Mouse (Mus musculus): ENCODE measurements around the gene Abcc6.

Abcc6 gene

DNA sequence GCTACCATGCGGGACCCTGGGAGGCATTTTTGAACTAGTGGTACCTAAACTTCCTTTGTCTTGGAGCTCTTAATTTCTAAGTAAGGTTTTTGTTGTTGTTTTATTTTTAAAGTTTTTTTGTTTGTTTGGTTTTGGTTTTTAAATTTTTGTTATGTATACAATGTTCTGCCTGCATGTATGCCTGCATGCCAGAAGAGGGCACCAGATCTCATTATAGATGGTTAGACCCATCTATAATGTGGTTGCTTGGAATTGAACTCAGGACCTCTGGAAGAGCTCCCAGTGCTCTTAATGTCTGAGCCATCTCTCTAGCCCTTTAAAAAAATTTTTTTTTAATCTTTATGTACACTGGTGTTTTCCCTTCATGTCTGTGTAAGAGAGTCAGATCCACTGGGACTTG lies 100.4 kb downstream of the Abcc6 start:
- DNase-seq (ENCODE audit: low spot score) = no peak

DNA sequence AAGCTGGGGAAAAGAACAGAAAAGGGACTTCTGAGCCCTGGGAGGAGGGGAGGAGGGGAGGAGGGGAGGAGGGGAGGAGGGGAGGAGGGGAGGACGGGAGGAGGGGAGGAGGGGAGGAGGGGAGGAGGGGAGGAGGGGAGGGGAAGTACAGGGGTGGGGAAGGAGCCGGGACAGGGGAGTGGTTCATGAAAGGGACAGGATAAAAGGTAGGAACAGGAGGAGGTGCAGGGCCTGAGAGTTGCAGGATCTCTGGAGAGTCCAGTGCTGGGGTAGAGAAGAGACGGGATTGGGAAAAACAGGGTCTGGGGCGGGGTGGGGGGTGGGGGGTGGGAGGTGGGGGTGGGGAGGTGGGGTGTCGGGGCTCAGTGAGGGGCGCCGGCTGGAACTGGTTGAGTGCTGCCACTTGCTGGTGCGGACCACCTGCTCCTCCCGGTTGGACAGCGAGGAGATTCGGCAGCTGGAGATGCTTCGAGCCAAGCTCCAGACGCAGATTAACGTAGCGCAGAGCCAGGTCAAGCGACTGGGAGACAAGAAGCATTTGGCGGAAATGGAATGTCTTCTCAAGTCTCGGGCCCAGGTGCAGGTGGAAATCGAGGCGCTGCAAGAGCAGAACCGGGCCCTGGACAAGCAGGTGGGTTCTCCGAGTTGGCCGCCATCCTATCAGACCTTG lies 101.3 kb downstream of the Abcc6 start:
- no peak for DNase-seq (ENCODE audit: low spot score)

DNA sequence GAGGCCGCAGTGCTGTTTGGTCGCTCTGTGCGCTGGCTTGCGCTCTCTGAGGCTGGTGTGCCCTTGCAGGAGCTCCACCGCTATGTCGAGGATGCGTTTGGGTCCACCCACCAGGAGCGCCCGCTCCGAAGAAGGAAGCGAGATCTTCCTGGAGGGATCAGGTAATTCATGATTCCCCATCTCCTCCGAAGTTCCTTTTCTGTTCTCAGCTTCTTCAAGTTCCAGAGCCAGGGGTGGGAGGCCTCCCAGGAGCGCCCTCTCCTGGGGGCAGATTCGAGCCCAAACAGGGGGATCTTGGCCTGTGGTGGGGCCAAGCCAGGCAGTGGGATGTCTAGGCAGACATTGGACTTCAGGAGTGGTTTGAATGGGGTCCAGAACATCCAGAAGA lies 105.7 kb downstream of the Abcc6 start:
- no peak for DNase-seq (ENCODE audit: low spot score)

DNA sequence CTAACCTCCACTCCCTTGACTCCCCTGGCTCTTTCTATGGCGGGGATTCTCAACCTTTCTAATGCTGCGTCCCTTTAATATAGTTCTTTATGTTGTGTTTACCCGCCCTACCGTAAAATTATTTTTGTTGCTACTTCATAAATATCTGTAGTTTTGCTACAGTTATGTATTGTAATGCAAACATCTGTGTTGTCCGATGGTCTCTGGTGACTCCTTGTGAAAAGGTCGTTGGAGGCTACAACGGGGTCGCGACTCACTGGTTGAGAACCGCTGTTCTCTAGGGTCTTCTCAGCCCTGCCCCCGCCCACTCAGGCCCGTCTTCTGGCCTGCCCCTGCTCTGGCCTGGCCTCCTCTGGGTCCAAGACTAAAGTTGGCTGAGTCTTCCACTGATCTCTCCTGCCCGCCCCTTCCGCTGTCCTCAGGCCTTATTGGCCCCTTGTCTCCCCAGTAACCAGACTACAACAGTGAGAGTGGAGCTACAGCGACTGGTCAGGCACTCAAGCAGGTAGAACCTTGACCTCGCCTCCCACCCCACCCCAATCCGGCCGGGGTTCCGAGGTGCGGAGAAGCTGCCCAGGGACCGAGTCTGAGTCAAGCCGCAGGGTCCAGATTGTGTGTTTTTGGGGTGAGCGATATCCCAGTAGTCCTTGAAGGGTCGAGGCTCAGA lies 106.2 kb downstream of the Abcc6 start, which contains the start of gene Ccdc114:
Gene Ccdc114, plus strand, starts transcription at position 311 of the 667 bp plus-strand sequence.
- DNase-seq (ENCODE audit: low spot score) = peak; percentile 75

DNA sequence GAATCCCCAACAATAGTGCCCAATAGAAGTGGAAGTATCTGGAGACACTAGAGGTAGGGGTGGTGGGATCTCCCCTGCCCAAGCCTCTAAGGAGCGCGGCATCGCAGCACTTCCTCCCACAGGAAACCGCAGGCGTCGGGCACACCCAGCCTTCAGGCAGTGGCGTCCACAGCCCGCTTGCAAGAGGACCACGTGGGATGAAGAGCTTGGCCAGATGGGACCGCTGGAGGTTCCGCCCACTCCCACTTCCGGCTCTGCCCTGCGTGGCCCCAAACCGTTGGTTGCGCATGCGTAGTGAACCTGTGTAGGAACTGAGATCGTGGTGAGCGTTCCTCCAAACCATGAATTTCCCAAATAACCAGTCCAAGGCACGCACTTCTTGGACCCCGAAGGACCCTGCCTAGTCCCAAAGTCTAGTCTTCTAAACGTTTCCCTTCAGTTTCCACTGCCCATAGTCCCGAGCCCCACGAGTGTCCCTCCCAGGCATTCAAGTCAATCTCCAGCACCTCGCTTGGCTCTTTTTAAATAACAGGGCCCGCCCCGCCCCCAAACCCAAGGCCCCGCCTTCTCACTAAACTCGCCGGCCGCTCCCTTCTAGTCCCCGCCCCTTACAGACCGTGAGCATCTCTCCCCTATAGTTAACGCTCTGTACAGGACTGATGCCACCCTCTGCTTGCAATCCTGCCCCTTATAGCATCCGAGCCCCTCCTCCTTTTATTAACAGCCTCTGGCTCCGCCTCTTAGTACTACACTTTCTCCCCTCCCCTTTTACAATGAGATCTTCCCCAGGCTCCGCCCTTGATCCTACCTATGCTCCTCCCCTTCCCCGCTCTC lies 107.0 kb downstream of the Abcc6 start:
- peak; percentile 96 for DNase-seq (ENCODE audit: low spot score)

DNA sequence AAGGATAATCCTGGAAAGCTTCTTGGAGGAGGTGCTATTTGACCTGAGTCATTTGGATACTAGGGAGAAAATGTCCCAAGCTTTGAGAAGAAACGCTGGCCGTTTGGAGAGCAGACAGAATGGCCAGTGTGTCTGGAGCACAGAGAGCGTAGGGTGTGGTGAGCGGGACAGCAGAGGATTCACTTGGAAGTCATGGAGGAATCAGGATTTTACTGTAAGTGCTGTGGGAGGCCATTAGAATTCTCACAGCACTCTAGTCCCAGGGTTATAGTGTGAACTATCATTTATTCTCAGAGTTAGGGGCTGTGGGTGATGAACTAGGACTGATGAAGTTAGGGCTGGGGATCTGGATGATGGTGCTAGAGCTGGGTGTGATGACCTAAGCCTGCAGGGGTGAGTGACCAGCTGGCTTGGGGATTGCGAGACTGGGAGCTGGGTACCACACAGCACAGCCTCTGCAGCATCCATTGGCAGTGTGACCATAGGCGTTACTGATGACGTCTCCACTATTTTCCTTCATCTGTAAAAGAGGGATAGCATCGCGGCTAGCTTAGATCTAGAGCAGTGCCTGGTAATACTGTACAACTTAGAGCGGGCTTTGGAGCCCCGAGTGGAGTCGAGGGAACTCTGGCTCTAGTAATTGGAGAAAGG lies 108.0 kb downstream of the Abcc6 start:
- DNase-seq (ENCODE audit: low spot score) = no peak

DNA sequence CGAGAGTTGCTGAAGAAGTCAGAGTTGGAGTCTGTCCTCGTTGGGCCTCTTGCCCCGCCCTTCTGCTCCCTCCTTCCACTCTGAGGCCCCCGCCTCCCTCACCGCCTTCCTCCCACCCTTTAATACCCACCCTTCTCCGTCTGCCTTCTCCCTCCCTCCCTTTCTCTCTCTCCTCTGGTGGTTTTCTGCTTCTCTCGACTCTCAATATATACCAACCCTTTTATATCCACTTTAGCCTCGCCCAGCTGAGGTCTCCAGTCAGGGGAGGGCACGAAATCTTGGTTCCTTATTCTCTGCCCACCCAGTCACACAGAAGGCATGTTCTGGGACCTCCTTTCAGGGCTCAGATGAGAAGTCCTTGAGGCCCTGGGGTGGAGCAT lies 108.9 kb downstream of the Abcc6 start, which contains the start of gene Emp3:
Gene Emp3, minus strand, starts transcription at position 163 of the 380 bp plus-strand sequence.
- DNase-seq (ENCODE audit: low spot score) = peak; percentile 72

DNA sequence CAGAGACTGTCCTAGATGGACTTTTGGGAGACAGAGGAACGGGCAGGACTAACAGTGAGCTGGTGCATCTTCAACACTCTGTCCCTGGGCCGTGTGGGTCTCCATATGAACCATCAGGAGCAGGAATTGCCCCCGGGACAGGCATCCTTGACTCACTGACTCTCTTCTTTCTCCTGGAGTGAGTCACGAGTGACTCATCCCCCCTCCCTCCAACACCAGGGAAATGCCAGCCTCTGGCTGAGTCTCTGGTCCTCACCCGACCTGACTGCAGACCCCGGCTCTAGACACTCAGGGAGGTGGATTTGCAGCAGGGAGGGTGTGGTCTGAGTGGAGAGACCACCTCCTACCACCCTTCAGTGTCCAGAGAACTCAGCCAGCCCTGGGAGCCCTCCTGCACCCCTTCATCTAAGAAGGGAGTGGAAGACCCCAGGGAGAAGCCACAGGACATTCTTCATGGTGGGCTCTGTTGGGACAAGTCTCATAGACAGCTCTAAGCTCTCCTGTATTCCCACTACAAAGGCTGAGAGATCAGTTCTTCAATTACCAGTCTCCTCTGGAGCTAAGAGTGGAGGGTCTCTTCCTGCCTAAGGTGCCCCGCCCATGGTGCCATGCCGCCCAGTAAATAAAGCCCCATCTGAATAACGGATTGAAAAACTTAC lies 109.4 kb downstream of the Abcc6 start:
- peak; percentile 69 for DNase-seq (ENCODE audit: low spot score)

DNA sequence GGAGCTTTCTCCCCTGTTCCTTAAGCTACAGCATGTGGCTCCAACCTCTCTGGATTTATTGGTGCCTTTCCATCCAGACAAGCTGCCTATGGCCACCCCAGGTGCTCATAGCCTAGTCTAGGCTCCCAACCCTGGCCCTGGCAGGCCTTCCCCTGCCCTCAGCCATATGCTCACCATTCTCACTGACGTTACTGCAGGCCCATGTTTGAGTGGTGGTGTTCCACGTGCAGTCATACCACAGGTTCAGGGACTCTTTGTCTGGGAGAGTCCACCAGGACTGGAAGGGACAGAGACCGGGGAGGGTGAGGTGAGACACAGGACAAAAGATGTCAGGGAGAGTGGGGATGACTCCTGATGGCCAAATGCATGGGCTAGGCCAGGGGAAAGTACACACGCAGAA lies 110.3 kb downstream of the Abcc6 start:
- DNase-seq (ENCODE audit: low spot score) = no peak

DNA sequence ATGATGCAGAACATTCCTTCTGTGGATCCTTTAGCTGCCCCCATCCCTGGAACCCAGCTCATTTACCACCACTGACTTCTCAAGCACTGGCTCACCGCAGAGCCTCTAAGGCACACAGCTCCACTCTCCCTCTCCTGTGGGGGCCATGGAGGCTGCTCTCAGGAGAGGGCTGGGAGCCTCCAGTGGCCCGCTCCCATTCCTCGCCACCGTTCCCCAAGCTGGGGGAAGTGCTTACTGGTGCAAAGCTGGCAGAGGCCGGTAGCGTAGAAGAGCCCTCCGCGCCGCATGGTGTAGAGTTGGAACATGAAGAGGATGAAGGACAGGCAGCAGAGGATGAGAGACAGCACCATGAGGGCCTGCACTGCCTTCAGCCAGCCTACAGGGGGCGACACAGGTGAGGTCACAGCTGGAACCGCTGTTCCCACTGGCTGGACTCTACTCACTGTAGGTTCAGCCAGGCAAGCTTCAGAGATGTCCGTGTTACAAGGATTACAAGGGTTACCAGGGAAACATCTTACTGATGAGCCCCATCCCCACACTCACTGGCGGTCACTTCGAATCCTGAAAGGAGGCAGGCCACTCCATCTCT lies 110.9 kb downstream of the Abcc6 start:
- DNase-seq (ENCODE audit: low spot score) = no peak

DNA sequence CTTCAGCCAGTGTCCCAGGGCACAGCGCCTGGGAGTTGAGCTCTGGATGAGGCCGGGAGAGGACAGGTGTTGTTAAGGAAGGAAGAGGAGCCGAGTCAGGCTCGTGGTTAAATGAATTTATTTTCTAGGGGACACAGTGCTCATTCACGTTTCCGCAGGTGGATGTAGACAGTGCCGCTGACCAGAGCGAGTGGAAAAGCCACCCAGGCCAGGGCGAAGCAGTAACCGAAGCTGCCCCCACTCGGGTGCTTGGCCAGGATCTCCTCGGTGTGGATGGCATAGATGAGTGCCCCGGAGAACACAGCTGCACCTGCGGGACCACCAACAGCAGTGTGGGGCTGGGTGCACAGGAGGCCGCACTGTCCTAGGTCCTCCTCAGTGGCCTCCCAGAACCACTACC lies 112.2 kb downstream of the Abcc6 start:
- DNase-seq (ENCODE audit: low spot score) = no peak
